Mouse (Mus musculus): ENCODE measurements at regions not wholly inside any gene's neighbourhood (a gene's known extent, or its start where the extent isn't known, plus 50 kb on each side); places are given as distances from the start of the nearest gene placed in this dataset.

- ATAC-seq (ENCODE audit: low read depth): no peak
- WGBS (ENCODE audit: insufficient replicate concordance): 71% methylated on average over 9 of the region's 9 CpGs
- no peaks in the 10 kb centered on the region for H3K4me1 ChIP-seq (ENCODE audit: control insufficient read depth, low read depth, low read length)
- no peak overlapping the region for H3K4me3 ChIP-seq (ENCODE audit: low read depth, low read length)
- H3K9me3 ChIP-seq (replicated peaks; ENCODE audit: control insufficient read depth, low read length): no peaks in the 10 kb centered on the region
- no peaks in the 10 kb centered on the region for H3K36me3 ChIP-seq (ENCODE audit: control insufficient read depth, insufficient read depth)
- H3K27ac ChIP-seq (ENCODE audit: low read length): no peak overlapping the region
- H3K27me3 ChIP-seq (ENCODE audit: control insufficient read depth, insufficient read depth, low read depth, low read length): no peaks in the 10 kb centered on the region
- no peak overlapping the region for H3K9ac ChIP-seq (ENCODE audit: low read depth, low read length)
- H3K4me2 ChIP-seq (ENCODE audit: low read depth, low read length): no peak overlapping the region
Measured at GRCm38 (mm10) chr10:93361654-93362195, 50.8 kb upstream of the Elk3 start.

- WGBS (ENCODE audit: insufficient replicate concordance): 66% methylated on average over 3 of the region's 3 CpGs
- Histone ChIP-seq H3K36me3 (ENCODE audit: control insufficient read depth, insufficient read depth) (no peaks in the 10 kb centered on the region), H3K9ac (ENCODE audit: low read depth, low read length) (no peak overlapping the region), H3K4me3 (ENCODE audit: low read depth, low read length) (no peak overlapping the region), H3K4me2 (ENCODE audit: low read depth, low read length) (no peak overlapping the region), H3K27me3 (ENCODE audit: control insufficient read depth, insufficient read depth, low read depth, low read length) (no peaks in the 10 kb centered on the region), H3K9me3 (replicated peaks; ENCODE audit: control insufficient read depth, low read length) (no peaks in the 10 kb centered on the region), H3K4me1 (ENCODE audit: control insufficient read depth, low read depth, low read length) (no peaks in the 10 kb centered on the region), H3K27ac (ENCODE audit: low read length) (no peak overlapping the region)
- no peak for ATAC-seq (ENCODE audit: low read depth)
Measured at GRCm38 (mm10) chr10:93364108-93364793, 53.3 kb upstream of the Elk3 start.

- no peaks in the 10 kb centered on the region for H3K36me3 ChIP-seq (ENCODE audit: control insufficient read depth, insufficient read depth)
- ATAC-seq (ENCODE audit: low read depth): no peak
- no peaks in the 10 kb centered on the region for H3K9me3 ChIP-seq (replicated peaks; ENCODE audit: control insufficient read depth, low read length)
- no peaks in the 10 kb centered on the region for H3K4me1 ChIP-seq (ENCODE audit: control insufficient read depth, low read depth, low read length)
- no peaks in the 10 kb centered on the region for H3K27me3 ChIP-seq (ENCODE audit: control insufficient read depth, insufficient read depth, low read depth, low read length)
- H3K4me3 ChIP-seq (ENCODE audit: low read depth, low read length): no peak overlapping the region
- WGBS (ENCODE audit: insufficient replicate concordance): 44% methylated on average over 7 of the region's 7 CpGs
- H3K27ac ChIP-seq (ENCODE audit: low read length): no peak overlapping the region
- no peak overlapping the region for H3K9ac ChIP-seq (ENCODE audit: low read depth, low read length)
- no peak overlapping the region for H3K4me2 ChIP-seq (ENCODE audit: low read depth, low read length)
Measured at GRCm38 (mm10) chr10:93364881-93365280, 53.9 kb upstream of the Elk3 start.

GRCm38 (mm10) chr10:93365318-93365717 is 54.4 kb upstream of the Elk3 start:
- Histone ChIP-seq H3K27ac (ENCODE audit: low read length) (no peak overlapping the region), H3K27me3 (ENCODE audit: control insufficient read depth, insufficient read depth, low read depth, low read length) (no peaks in the 10 kb centered on the region), H3K36me3 (ENCODE audit: control insufficient read depth, insufficient read depth) (no peaks in the 10 kb centered on the region), H3K4me3 (ENCODE audit: low read depth, low read length) (no peak overlapping the region), H3K4me2 (ENCODE audit: low read depth, low read length) (no peak overlapping the region), H3K9ac (ENCODE audit: low read depth, low read length) (no peak overlapping the region), H3K9me3 (replicated peaks; ENCODE audit: control insufficient read depth, low read length) (no peaks in the 10 kb centered on the region), H3K4me1 (ENCODE audit: control insufficient read depth, low read depth, low read length) (no peaks in the 10 kb centered on the region)
- WGBS (ENCODE audit: insufficient replicate concordance): 63% methylated on average over 6 of the region's 6 CpGs
- no peak for ATAC-seq (ENCODE audit: low read depth)

GRCm38 (mm10) chr10:93365824-93366223 is 54.9 kb upstream of the Elk3 start:
- no peak overlapping the region for H3K4me2 ChIP-seq (ENCODE audit: low read depth, low read length)
- no peak overlapping the region for H3K9ac ChIP-seq (ENCODE audit: low read depth, low read length)
- ATAC-seq (ENCODE audit: low read depth): no peak
- no peak overlapping the region for H3K4me3 ChIP-seq (ENCODE audit: low read depth, low read length)
- 70% methylated on average over 5 of the region's 5 CpGs for WGBS (ENCODE audit: insufficient replicate concordance)
- H3K4me1 ChIP-seq (ENCODE audit: control insufficient read depth, low read depth, low read length): no peaks in the 10 kb centered on the region
- H3K27ac ChIP-seq (ENCODE audit: low read length): no peak overlapping the region
- H3K36me3 ChIP-seq (ENCODE audit: control insufficient read depth, insufficient read depth): no peaks in the 10 kb centered on the region
- H3K9me3 ChIP-seq (replicated peaks; ENCODE audit: control insufficient read depth, low read length): no peaks in the 10 kb centered on the region
- no peaks in the 10 kb centered on the region for H3K27me3 ChIP-seq (ENCODE audit: control insufficient read depth, insufficient read depth, low read depth, low read length)

- no peaks in the 10 kb centered on the region for H3K9me3 ChIP-seq (replicated peaks; ENCODE audit: control insufficient read depth, low read length)
- WGBS (ENCODE audit: insufficient replicate concordance): 28% methylated on average over 3 of the region's 3 CpGs
- no peak overlapping the region for H3K27ac ChIP-seq (ENCODE audit: low read length)
- H3K4me3 ChIP-seq (ENCODE audit: low read depth, low read length): no peak overlapping the region
- no peak for ATAC-seq (ENCODE audit: low read depth)
- no peak overlapping the region for H3K4me2 ChIP-seq (ENCODE audit: low read depth, low read length)
- no peaks in the 10 kb centered on the region for H3K36me3 ChIP-seq (ENCODE audit: control insufficient read depth, insufficient read depth)
- H3K27me3 ChIP-seq (ENCODE audit: control insufficient read depth, insufficient read depth, low read depth, low read length): no peaks in the 10 kb centered on the region
- no peaks in the 10 kb centered on the region for H3K4me1 ChIP-seq (ENCODE audit: control insufficient read depth, low read depth, low read length)
- H3K9ac ChIP-seq (ENCODE audit: low read depth, low read length): no peak overlapping the region
Measured at GRCm38 (mm10) chr10:93369737-93370136, 58.8 kb upstream of the Elk3 start.

- no peak overlapping the region for H3K27ac ChIP-seq (ENCODE audit: low read length)
- H3K36me3 ChIP-seq (ENCODE audit: control insufficient read depth, insufficient read depth): no peaks in the 10 kb centered on the region
- 48% methylated on average over 6 of the region's 6 CpGs for WGBS (ENCODE audit: insufficient replicate concordance)
- H3K9ac ChIP-seq (ENCODE audit: low read depth, low read length): no peak overlapping the region
- no peak overlapping the region for H3K4me2 ChIP-seq (ENCODE audit: low read depth, low read length)
- no peaks in the 10 kb centered on the region; the same call in 1 of the 2 replicates for H3K4me1 ChIP-seq (ENCODE audit: control insufficient read depth, low read depth, low read length)
- no peaks in the 10 kb centered on the region for H3K27me3 ChIP-seq (ENCODE audit: control insufficient read depth, insufficient read depth, low read depth, low read length)
- H3K9me3 ChIP-seq (replicated peaks; ENCODE audit: control insufficient read depth, low read length): no peaks in the 10 kb centered on the region
- ATAC-seq (ENCODE audit: low read depth): no peak
- no peak overlapping the region for H3K4me3 ChIP-seq (ENCODE audit: low read depth, low read length)
Measured at GRCm38 (mm10) chr10:93370331-93370730, 59.4 kb upstream of the Elk3 start.

- no peaks in the 10 kb centered on the region for H3K36me3 ChIP-seq (ENCODE audit: control insufficient read depth, insufficient read depth)
- H3K9ac ChIP-seq (ENCODE audit: low read depth, low read length): no peak overlapping the region
- H3K27me3 ChIP-seq (ENCODE audit: control insufficient read depth, insufficient read depth, low read depth, low read length): no peaks in the 10 kb centered on the region
- no peak overlapping the region for H3K4me3 ChIP-seq (ENCODE audit: low read depth, low read length)
- WGBS (ENCODE audit: insufficient replicate concordance): 66% methylated on average over 7 of the region's 7 CpGs
- H3K4me1 ChIP-seq (ENCODE audit: control insufficient read depth, low read depth, low read length): no peaks in the 10 kb centered on the region; the same call in 1 of the 2 replicates
- H3K4me2 ChIP-seq (ENCODE audit: low read depth, low read length): no peak overlapping the region
- ATAC-seq (ENCODE audit: low read depth): no peak
- H3K9me3 ChIP-seq (replicated peaks; ENCODE audit: control insufficient read depth, low read length): no peaks in the 10 kb centered on the region
- no peak overlapping the region for H3K27ac ChIP-seq (ENCODE audit: low read length)
Measured at GRCm38 (mm10) chr10:93372281-93372680, 61.3 kb upstream of the Elk3 start.

- Histone ChIP-seq H3K4me3 (ENCODE audit: low read depth, low read length) (no peak overlapping the region), H3K9ac (ENCODE audit: low read depth, low read length) (no peak overlapping the region), H3K4me2 (ENCODE audit: low read depth, low read length) (no peak overlapping the region), H3K4me1 (ENCODE audit: control insufficient read depth, low read depth, low read length) (no peaks in the 10 kb centered on the region; the same call in 1 of the 2 replicates), H3K27me3 (ENCODE audit: control insufficient read depth, insufficient read depth, low read depth, low read length) (no peaks in the 10 kb centered on the region), H3K27ac (ENCODE audit: low read length) (no peak overlapping the region), H3K9me3 (replicated peaks; ENCODE audit: control insufficient read depth, low read length) (no peaks in the 10 kb centered on the region), H3K36me3 (ENCODE audit: control insufficient read depth, insufficient read depth) (no peaks in the 10 kb centered on the region)
- WGBS (ENCODE audit: insufficient replicate concordance): 64% methylated on average over 5 of the region's 5 CpGs
- no peak for ATAC-seq (ENCODE audit: low read depth)
Measured at GRCm38 (mm10) chr10:93373265-93373664, 62.3 kb upstream of the Elk3 start.
